In the genomic region with DNA sequence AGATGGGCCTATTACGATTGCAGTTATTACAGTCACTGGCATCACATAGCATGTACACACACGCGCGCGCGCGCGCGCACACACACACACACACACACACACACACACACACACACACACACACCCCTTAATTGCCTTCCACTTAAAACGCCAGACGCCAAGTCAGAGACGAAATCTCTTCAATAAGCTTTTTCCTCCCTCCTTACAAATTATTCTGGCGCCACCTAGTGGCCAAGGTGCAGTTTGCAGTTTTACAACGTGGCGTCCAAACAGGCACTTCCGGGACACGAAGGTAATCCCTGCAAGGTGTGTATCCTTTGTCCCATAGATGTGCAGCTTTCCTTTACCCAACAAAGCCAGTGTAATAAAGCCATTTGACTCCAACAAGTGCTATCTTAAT, we compare ENCODE assay signal across 7 mouse cellular contexts. TPM values are rescaled to one million over a fixed set of nuclear protein-coding genes. Genes with fewer than 3 reads are reported as not detected.
DNase-seq lines count a peak whose midpoint lies in the region; ATAC-seq lines count a peak whose summit lies in the region.

No protein-coding gene starts in this region.

- no peak overlapping the region for H3K4me3 ChIP-seq in intestine, embryonic 14.5 days (ENCODE audit: low read depth, low read length)
- H3K4me3 ChIP-seq in midbrain, embryonic 10.5 days = peak overlapping the region; percentile 32

- no peaks in the 10 kb centered on the region for H3K4me1 ChIP-seq in intestine, embryonic 14.5 days (replicated peaks; ENCODE audit: control insufficient read depth, insufficient read depth, low read length)
- peaks cover 19% of the 10 kb centered on the region for H3K4me1 ChIP-seq in midbrain, embryonic 10.5 days

- intact Hi-C loops in left cerebral cortex, postnatal 14 days (cut with DNase I) = no loop called here

- no peak overlapping the region for H3K9ac ChIP-seq in intestine, embryonic 14.5 days (ENCODE audit: low read length)

- 10% methylated on average over 17 of the region's 17 CpGs for WGBS in intestine, embryonic 14.5 days
- WGBS in midbrain, embryonic 10.5 days = 22% methylated on average over 17 of the region's 17 CpGs

- no peak overlapping the region for H3K27ac ChIP-seq in intestine, embryonic 14.5 days (ENCODE audit: low read depth)
- H3K27ac ChIP-seq in midbrain, embryonic 10.5 days (replicated peaks) = no peak overlapping the region

- peaks cover 10% of the 10 kb centered on the region; the same call in 1 of the 2 replicates for H3K27me3 ChIP-seq in intestine, embryonic 14.5 days (replicated peaks; ENCODE audit: control insufficient read depth, insufficient read depth, low read length)
- H3K27me3 ChIP-seq in midbrain, embryonic 10.5 days (ENCODE audit: low read depth, poor library complexity, severe bottlenecking) = peaks cover 19% of the 10 kb centered on the region; the same call in 1 of the 2 replicates

- peak overlapping the region; percentile 37 for H3K4me2 ChIP-seq in intestine, embryonic 14.5 days (ENCODE audit: low read length)

- no peaks in the 10 kb centered on the region for H3K9me3 ChIP-seq in intestine, embryonic 14.5 days (ENCODE audit: control insufficient read depth, low read length)
- H3K9me3 ChIP-seq in midbrain, embryonic 10.5 days (replicated peaks) = no peaks in the 10 kb centered on the region

- no peaks in the 10 kb centered on the region for H3K36me3 ChIP-seq in intestine, embryonic 14.5 days (ENCODE audit: control insufficient read depth, insufficient read depth, low read length)
- no peaks in the 10 kb centered on the region for H3K36me3 ChIP-seq in midbrain, embryonic 10.5 days

- peak; percentile 55 for DNase-seq in adrenal gland, adult 2 months
- peak; percentile 93 for DNase-seq in embryo, embryonic 10.5 days (ENCODE audit: low spot score)
- DNase-seq in gastrocnemius, postnatal 25 days = peak; percentile 21
- peak; percentile 87 for DNase-seq in intestine, embryonic 14.5 days (ENCODE audit: low spot score)
- DNase-seq in left cerebral cortex, postnatal 14 days (ENCODE audit: low spot score in 2 of 2) = peak; percentile 78 to 82
- DNase-seq in midbrain, embryonic 10.5 days (ENCODE audit: low spot score) = peak; percentile 76
- DNase-seq in right cerebral cortex, postnatal 36 days (ENCODE audit: low spot score in 2 of 2) = peak; percentile 23 to 41

- 0 out of 2 replicates have a peak, but pooled peaks have one; percentile 41 for ATAC-seq in intestine, embryonic 14.5 days (replicated peaks; ENCODE audit: low FRiP score, low TSS enrichment, low read depth)

RNA-seq across cellular contexts. Expression of gene Aicda, which starts 6.8 kb away (rescaled TPM):
- total RNA-seq in adrenal gland, adult 2 months (2021) = not detected
- not detected in 2 replicates for polyA plus RNA-seq in adrenal gland, adult 2 months (2012; rRNA removed)
- total RNA-seq in gastrocnemius, postnatal 25 days (2021) = not detected
- polyA plus RNA-seq in intestine, embryonic 14.5 days (2014; fragmentation: Nextera tagmentation; extraction: Ambion mirVana) = 0.12 TPM in 1 of 2 replicates, not detected in the other
- not detected for total RNA-seq in left cerebral cortex, postnatal 14 days (2021)
- not detected in 2 replicates for polyA plus RNA-seq in midbrain, embryonic 10.5 days (2016; fragmentation: Nextera tagmentation; extraction: Ambion mirVana)

RNA-seq across cellular contexts. Expression of gene Apobec1, which starts 41.8 kb away (rescaled TPM):
- total RNA-seq in adrenal gland, adult 2 months (2021) = 10 to 100 TPM; 11.7 to 13.5 TPM
- 13.4 and 15.4 TPM in 2 replicates for polyA plus RNA-seq in adrenal gland, adult 2 months (2012; rRNA removed)
- 1 to 10 TPM; 1.8 to 1.9 TPM for total RNA-seq in gastrocnemius, postnatal 25 days (2021)
- 2.8 and 3.4 TPM in 2 replicates for polyA plus RNA-seq in intestine, embryonic 14.5 days (2014; fragmentation: Nextera tagmentation; extraction: Ambion mirVana)
- total RNA-seq in left cerebral cortex, postnatal 14 days (2021) = 1 to 10 TPM; 1.5 to 2.4 TPM
- polyA plus RNA-seq in midbrain, embryonic 10.5 days (2016; fragmentation: Nextera tagmentation; extraction: Ambion mirVana) = 1.6 and 1.7 TPM in 2 replicates

RNA-seq across cellular contexts. Expression of gene Gdf3, which starts 49.5 kb away (rescaled TPM):
- total RNA-seq in adrenal gland, adult 2 months (2021) = not detected
- 0.04 and 0.08 TPM in 2 replicates for polyA plus RNA-seq in adrenal gland, adult 2 months (2012; rRNA removed)
- total RNA-seq in gastrocnemius, postnatal 25 days (2021) = not detected
- 0.11 TPM in 1 of 2 replicates, not detected in the other for polyA plus RNA-seq in intestine, embryonic 14.5 days (2014; fragmentation: Nextera tagmentation; extraction: Ambion mirVana)
- total RNA-seq in left cerebral cortex, postnatal 14 days (2021) = not detected
- polyA plus RNA-seq in midbrain, embryonic 10.5 days (2016; fragmentation: Nextera tagmentation; extraction: Ambion mirVana) = 0.06 and 0.09 TPM in 2 replicates

RNA-seq across cellular contexts. Expression of gene Mfap5, which starts 54.8 kb away (rescaled TPM):
- total RNA-seq in adrenal gland, adult 2 months (2021) = 10 to 100 TPM; 15.5 to 22.6 TPM
- 38.2 and 38.8 TPM in 2 replicates for polyA plus RNA-seq in adrenal gland, adult 2 months (2012; rRNA removed)
- 10 to 100 TPM; 51.1 to 85.7 TPM for total RNA-seq in gastrocnemius, postnatal 25 days (2021)
- 2.0 and 4.6 TPM in 2 replicates for polyA plus RNA-seq in intestine, embryonic 14.5 days (2014; fragmentation: Nextera tagmentation; extraction: Ambion mirVana)
- 1 to 10 TPM; 2.1 TPM for total RNA-seq in left cerebral cortex, postnatal 14 days (2021)
- polyA plus RNA-seq in midbrain, embryonic 10.5 days (2016; fragmentation: Nextera tagmentation; extraction: Ambion mirVana) = 0.72 and 0.99 TPM in 2 replicates

Comparison
In these comparisons a context has a peak if more than half of its experiments do, and no peak if none do; other contexts are left out.
1. DNase-seq: peak in every context shown above with its lines; median percentile 93 in embryo, embryonic 10.5 days; 87 in intestine, embryonic 14.5 days; 80 in left cerebral cortex, postnatal 14 days; 76 in midbrain, embryonic 10.5 days; 55 in adrenal gland, adult 2 months; 32 in right cerebral cortex, postnatal 36 days; 21 in gastrocnemius, postnatal 25 days.